ENCODE assay signal across 8 mouse cellular contexts in genomic region chr8:3492901-3493844, GRCm38 (mm10). TPM values are rescaled to one million over a fixed set of nuclear protein-coding genes. Genes with fewer than 3 reads are reported as not detected.
A peak's percentile ranks its signal among the peaks of the same experiment; 100 is the strongest.
DNase-seq lines count a peak whose midpoint lies in the region; ATAC-seq lines count a peak whose summit lies in the region.

Gene Zfp358 (plus strand): TSS chr8:3493138.

- peak within 1 kb of the TSS; percentile 79 for H3K4me3 ChIP-seq in intestine, embryonic 15.5 days (replicated peaks)
- H3K4me3 ChIP-seq in limb, embryonic 10.5 days, result peak within 1 kb of the TSS; percentile 81
- peak within 1 kb of the TSS; percentile 92 for H3K4me3 ChIP-seq in midbrain, embryonic 11.5 days (ENCODE audit: low read depth, low read length)

- peak; percentile 94 for ATAC-seq in intestine, embryonic 15.5 days
- peak; percentile 94 for ATAC-seq in midbrain, embryonic 11.5 days (ENCODE audit: low FRiP score)

- DNase-seq in adrenal gland, adult 18-20 months (ENCODE audit: low spot score in 2 of 2), result peak; percentile 67 to 72
- DNase-seq in embryo, embryonic 10 days (ENCODE audit: low spot score), result peak; percentile 85
- DNase-seq in gastrocnemius, postnatal 4 days (ENCODE audit: low spot score in 2 of 2), result peak; percentile 68 to 83
- DNase-seq in limb, embryonic 10.5 days (ENCODE audit: low spot score), result peak; percentile 89
- DNase-seq in midbrain, embryonic 11.5 days (ENCODE audit: low spot score, missing footprints), result peak; percentile 97
- peak; percentile 80 for DNase-seq in right cerebral cortex, postnatal 4 days
- DNase-seq in c-Kit-positive CD71-positive TER-119-positive erythroid progenitor cells, embryonic 14.5 days (ENCODE audit: low spot score), result no peak

- no peaks in the 10 kb centered on the region for H3K27me3 ChIP-seq in intestine, embryonic 15.5 days (replicated peaks)
- H3K27me3 ChIP-seq in limb, embryonic 10.5 days (ENCODE audit: low read depth, poor library complexity, severe bottlenecking), result no peaks in the 10 kb centered on the region
- no peaks in the 10 kb centered on the region for H3K27me3 ChIP-seq in midbrain, embryonic 11.5 days (ENCODE audit: control insufficient read depth, insufficient read depth, low read length)

- peak within 1 kb of the TSS; percentile 66 for H3K4me2 ChIP-seq in intestine, embryonic 15.5 days (replicated peaks)
- H3K4me2 ChIP-seq in midbrain, embryonic 11.5 days, result peak within 1 kb of the TSS; percentile 74

- H3K9me3 ChIP-seq in intestine, embryonic 15.5 days, result no peaks in the 10 kb centered on the region
- H3K9me3 ChIP-seq in limb, embryonic 10.5 days (replicated peaks), result peaks cover 20% of the 10 kb centered on the region
- H3K9me3 ChIP-seq in midbrain, embryonic 11.5 days (ENCODE audit: control insufficient read depth, low read length), result peaks cover 6% of the 10 kb centered on the region; the same call in 1 of the 2 replicates

- H3K27ac ChIP-seq in intestine, embryonic 15.5 days, result peak within 1 kb of the TSS; percentile 83
- H3K27ac ChIP-seq in limb, embryonic 10.5 days, result peak within 1 kb of the TSS; percentile 99
- peak within 1 kb of the TSS; percentile 50 for H3K27ac ChIP-seq in midbrain, embryonic 11.5 days (ENCODE audit: low read depth, low read length)

- WGBS in intestine, embryonic 15.5 days, result under 1% methylated on average over 53 of the region's 64 CpGs
- whole genome bisulfite sequencing in limb, embryonic 10.5 days, result under 1% methylated on average over 64 of the region's 64 CpGs
- under 1% methylated on average over 61 of the region's 64 CpGs for WGBS in midbrain, embryonic 11.5 days

- H3K36me3 ChIP-seq in intestine, embryonic 15.5 days, result peaks cover 18% of the 10 kb centered on the region
- peaks cover 43% of the 10 kb centered on the region for H3K36me3 ChIP-seq in limb, embryonic 10.5 days
- H3K36me3 ChIP-seq in midbrain, embryonic 11.5 days (ENCODE audit: control insufficient read depth, insufficient read depth, low read length), result peaks cover 25% of the 10 kb centered on the region

- H3K9ac ChIP-seq in intestine, embryonic 15.5 days, result peak within 1 kb of the TSS; percentile 95
- peak within 1 kb of the TSS; percentile 99 for H3K9ac ChIP-seq in midbrain, embryonic 11.5 days (ENCODE audit: low read length)

- peaks cover 6% of the 10 kb centered on the region; the same call in 1 of the 2 replicates for H3K4me1 ChIP-seq in intestine, embryonic 15.5 days (replicated peaks)
- peaks cover 13% of the 10 kb centered on the region; the same call in 1 of the 2 replicates for H3K4me1 ChIP-seq in limb, embryonic 10.5 days
- H3K4me1 ChIP-seq in midbrain, embryonic 11.5 days (ENCODE audit: control insufficient read depth, insufficient read depth, low read length), result peaks cover 12% of the 10 kb centered on the region

RNA-seq across cellular contexts. Expression of gene Zfp358, which starts in this region (rescaled TPM):
- total RNA-seq in adrenal gland, adult 18-20 months (2021), result 10 to 100 TPM; 17.5 to 20.5 TPM
- total RNA-seq in gastrocnemius, postnatal 4 days (2021), result 10 to 100 TPM; 22.3 to 23.6 TPM
- 31.3 and 32.6 TPM in 2 replicates for polyA plus RNA-seq in intestine, embryonic 15.5 days (2015; fragmentation: Nextera tagmentation; extraction: Ambion mirVana)
- polyA plus RNA-seq in limb, embryonic 10.5 days (2016; fragmentation: Nextera tagmentation; extraction: Ambion mirVana), result 71.3 and 80.8 TPM in 2 replicates
- polyA plus RNA-seq in midbrain, embryonic 11.5 days (2014; fragmentation: Nextera tagmentation; extraction: Ambion mirVana), result 30.2 and 31.3 TPM in 2 replicates
